15 mouse cellular contexts compared by ENCODE assay signal in genomic region chr2:181498644-181499043, GRCm38 (mm10). TPM values are rescaled to one million over a fixed set of nuclear protein-coding genes. Genes with fewer than 3 reads are reported as not detected.
DNase-seq lines count a peak whose midpoint lies in the region; ATAC-seq and TF ChIP-seq lines count a peak whose summit lies in the region.
"Had no signal": no experiment of that assay in that cellular context is flagged by ENCODE, and none has a peak within 500 bp of the region (broad histone marks: within the 10 kb centered on the region; RNA-seq: fewer than 3 reads in every experiment).

No protein-coding gene starts in this region.

- 71% methylated on average over 4 of the region's 4 CpGs for WGBS in lung, embryonic 15.5 days
- 64% methylated on average over 4 of the region's 4 CpGs for WGBS in liver, embryonic 15.5 days (ENCODE audit: insufficient replicate concordance)
- WGBS in intestine, embryonic 15.5 days, result 65% methylated on average over 4 of the region's 4 CpGs

- no peaks in the 10 kb centered on the region for H3K9me3 ChIP-seq in lung, embryonic 15.5 days
- H3K9me3 ChIP-seq in liver, embryonic 15.5 days (replicated peaks), result no peaks in the 10 kb centered on the region
- no peaks in the 10 kb centered on the region for H3K9me3 ChIP-seq in intestine, embryonic 15.5 days

- TF ChIP-seq CTCF in gastrocnemius, adult 2 months (IDR thresholded peaks at IDR 0.05), result no peak

- H3K4me3 ChIP-seq in gastrocnemius, adult 2 months, result peak overlapping the region; percentile 93
- H3K4me3 ChIP-seq in lung, embryonic 15.5 days, result no peak overlapping the region
- H3K4me3 ChIP-seq in brown adipose tissue, adult 24 weeks (ENCODE audit: insufficient read depth, low read depth, low read length), result no peak overlapping the region
- peak overlapping the region; percentile 81; the same call in 1 of the 2 replicates for H3K4me3 ChIP-seq in liver, embryonic 15.5 days (replicated peaks)
- no peak overlapping the region for H3K4me3 ChIP-seq in intestine, embryonic 15.5 days (replicated peaks)

- no peak overlapping the region for H3K9ac ChIP-seq in lung, embryonic 15.5 days
- H3K9ac ChIP-seq in liver, embryonic 15.5 days, result 0 out of 2 replicates have a peak overlapping the region, but pooled peaks have one; percentile 92
- no peak overlapping the region for H3K9ac ChIP-seq in intestine, embryonic 15.5 days

- H3K4me2 ChIP-seq in lung, embryonic 15.5 days, result 0 out of 2 replicates have a peak overlapping the region, but pooled peaks have one; percentile 90
- peak overlapping the region; percentile 90 for H3K4me2 ChIP-seq in liver, embryonic 15.5 days
- no peak overlapping the region; the same call in 1 of the 2 replicates for H3K4me2 ChIP-seq in intestine, embryonic 15.5 days (replicated peaks)

- no peak for ATAC-seq in lung, embryonic 15.5 days (ENCODE audit: borderline replicate concordance, extremely low read depth, low FRiP score, low TSS enrichment)
- no peak for ATAC-seq in liver, embryonic 15.5 days (ENCODE audit: insufficient read depth)
- no peak for ATAC-seq in intestine, embryonic 15.5 days
- ATAC-seq: forebrain, embryonic 14.5 days had no signal

- intact Hi-C loops in gastrocnemius, adult 2 months (cut with DNase I), result no loop called here
- intact Hi-C loops in gastrocnemius, postnatal 14 days (cut with DNase I; ENCODE audit: low total_unique reads), result no loop called here

- H3K27ac ChIP-seq in gastrocnemius, adult 2 months, result peak overlapping the region; percentile 51
- H3K27ac ChIP-seq in lung, embryonic 15.5 days, result no peak overlapping the region
- H3K27ac ChIP-seq in brown adipose tissue, adult 24 weeks (replicated peaks; ENCODE audit: low read depth, low read length), result 0 out of 2 replicates have a peak overlapping the region, but pooled peaks have one; percentile 8
- H3K27ac ChIP-seq in liver, embryonic 15.5 days (replicated peaks), result peak overlapping the region; percentile 100
- no peak overlapping the region for H3K27ac ChIP-seq in intestine, embryonic 15.5 days

- H3K4me1 ChIP-seq in lung, embryonic 15.5 days, result peaks cover 18% of the 10 kb centered on the region
- H3K4me1 ChIP-seq in brown adipose tissue, adult 24 weeks (ENCODE audit: control insufficient read depth, insufficient read depth, insufficient read length, low read length), result no peaks in the 10 kb centered on the region
- H3K4me1 ChIP-seq in liver, embryonic 15.5 days (replicated peaks), result peaks cover 30% of the 10 kb centered on the region
- H3K4me1 ChIP-seq in intestine, embryonic 15.5 days (replicated peaks), result peaks cover 6% of the 10 kb centered on the region

- H3K36me3 ChIP-seq in lung, embryonic 15.5 days, result peaks cover 39% of the 10 kb centered on the region
- peaks cover 46% of the 10 kb centered on the region for H3K36me3 ChIP-seq in liver, embryonic 15.5 days (replicated peaks)
- H3K36me3 ChIP-seq in intestine, embryonic 15.5 days, result peaks cover 26% of the 10 kb centered on the region

- no peaks in the 10 kb centered on the region for H3K27me3 ChIP-seq in lung, embryonic 15.5 days
- H3K27me3 ChIP-seq in liver, embryonic 15.5 days, result no peaks in the 10 kb centered on the region
- H3K27me3 ChIP-seq in intestine, embryonic 15.5 days (replicated peaks), result no peaks in the 10 kb centered on the region

- no peak for DNase-seq in gastrocnemius, adult 2 months
- DNase-seq in gastrocnemius, postnatal 14 days, result no peak
- no peak for DNase-seq in lung, postnatal 14 days
- no peak for DNase-seq in left cerebral cortex, adult 11 months (ENCODE audit: low spot score)
- DNase-seq: cerebellum, postnatal 10 days; gastrocnemius, postnatal 25 days; lung, postnatal 4 days had no signal

RNA-seq across cellular contexts. Expression of gene Tpd52l2, which starts 1.7 kb away (rescaled TPM):
- 10 to 100 TPM; 47.0 to 52.5 TPM for total RNA-seq in gastrocnemius, adult 2 months (2021)
- 10 to 100 TPM; 58.7 to 59.4 TPM for total RNA-seq in gastrocnemius, postnatal 14 days (2021)
- 155 and 160 TPM in 2 replicates for polyA plus RNA-seq in lung, embryonic 15.5 days (2015; fragmentation: Nextera tagmentation; extraction: Ambion mirVana)
- polyA plus RNA-seq in brown adipose tissue, adult 24 weeks (2012; ENCODE audit: insufficient read depth, insufficient read length, missing spikeins), result 88.5 and 109 TPM in 2 replicates
- 67.3 and 68.4 TPM in 2 replicates for polyA plus RNA-seq in liver, embryonic 15.5 days (2015; fragmentation: Nextera tagmentation; extraction: Ambion mirVana)
- polyA plus RNA-seq in intestine, embryonic 15.5 days (2015; fragmentation: Nextera tagmentation; extraction: Ambion mirVana), result 133 and 140 TPM in 2 replicates

RNA-seq across cellular contexts. Expression of gene Abhd16b, which starts 5.6 kb away (rescaled TPM):
- total RNA-seq in gastrocnemius, adult 2 months (2021), result not detected
- total RNA-seq in gastrocnemius, postnatal 14 days (2021), result not detected
- 0.24 and 0.26 TPM in 2 replicates for polyA plus RNA-seq in lung, embryonic 15.5 days (2015; fragmentation: Nextera tagmentation; extraction: Ambion mirVana)
- not detected in 2 replicates for polyA plus RNA-seq in brown adipose tissue, adult 24 weeks (2012; ENCODE audit: insufficient read depth, insufficient read length, missing spikeins)
- polyA plus RNA-seq in liver, embryonic 15.5 days (2015; fragmentation: Nextera tagmentation; extraction: Ambion mirVana), result not detected in 2 replicates
- polyA plus RNA-seq in intestine, embryonic 15.5 days (2015; fragmentation: Nextera tagmentation; extraction: Ambion mirVana), result 0.18 and 0.30 TPM in 2 replicates
- total RNA-seq: adrenal gland, adult 18-20 months; gastrocnemius, postnatal 25 days; left cerebral cortex, postnatal 14 days had no signal
- polyA plus RNA-seq: brain, embryonic 14.5 days; forebrain, embryonic 14.5 days had no signal

RNA-seq across cellular contexts. Expression of gene Dnajc5, which starts 21.6 kb away (rescaled TPM):
- total RNA-seq in gastrocnemius, adult 2 months (2021), result 10 to 100 TPM; 43.7 to 46.6 TPM
- total RNA-seq in gastrocnemius, postnatal 14 days (2021), result 10 to 100 TPM; 47.8 to 51.8 TPM
- polyA plus RNA-seq in lung, embryonic 15.5 days (2015; fragmentation: Nextera tagmentation; extraction: Ambion mirVana), result 84.8 and 87.4 TPM in 2 replicates
- 30.8 and 38.6 TPM in 2 replicates for polyA plus RNA-seq in brown adipose tissue, adult 24 weeks (2012; ENCODE audit: insufficient read depth, insufficient read length, missing spikeins)
- polyA plus RNA-seq in liver, embryonic 15.5 days (2015; fragmentation: Nextera tagmentation; extraction: Ambion mirVana), result 27.7 and 29.8 TPM in 2 replicates
- polyA plus RNA-seq in intestine, embryonic 15.5 days (2015; fragmentation: Nextera tagmentation; extraction: Ambion mirVana), result 74.5 and 76.4 TPM in 2 replicates

RNA-seq across cellular contexts. Expression of gene Zbtb46, which starts 39.4 kb away (rescaled TPM):
- total RNA-seq in gastrocnemius, adult 2 months (2021), result 1 to 10 TPM; 4.9 to 6.7 TPM
- total RNA-seq in gastrocnemius, postnatal 14 days (2021), result 1 to 10 TPM; 5.3 to 5.7 TPM
- polyA plus RNA-seq in lung, embryonic 15.5 days (2015; fragmentation: Nextera tagmentation; extraction: Ambion mirVana), result 12.5 and 14.6 TPM in 2 replicates
- 5.5 and 6.6 TPM in 2 replicates for polyA plus RNA-seq in brown adipose tissue, adult 24 weeks (2012; ENCODE audit: insufficient read depth, insufficient read length, missing spikeins)
- polyA plus RNA-seq in liver, embryonic 15.5 days (2015; fragmentation: Nextera tagmentation; extraction: Ambion mirVana), result 7.9 and 8.7 TPM in 2 replicates
- 7.2 and 7.4 TPM in 2 replicates for polyA plus RNA-seq in intestine, embryonic 15.5 days (2015; fragmentation: Nextera tagmentation; extraction: Ambion mirVana)

Comparison
In these comparisons a context has a peak if more than half of its experiments do, and no peak if none do; other contexts are left out.
1. H3K27ac ChIP-seq: peak in gastrocnemius, adult 2 months (single experiment), brown adipose tissue, adult 24 weeks (single experiment) and liver, embryonic 15.5 days (single experiment); none in lung, embryonic 15.5 days (single experiment) and intestine, embryonic 15.5 days (single experiment).
2. H3K4me3 ChIP-seq: peak in gastrocnemius, adult 2 months (single experiment) and liver, embryonic 15.5 days (single experiment); none in lung, embryonic 15.5 days (single experiment), brown adipose tissue, adult 24 weeks (single experiment) and intestine, embryonic 15.5 days (single experiment).